8 mouse cellular contexts compared by ENCODE assay signal in genomic region chr19:46500581-46501341, GRCm38 (mm10). TPM values are rescaled to one million over a fixed set of nuclear protein-coding genes. Genes with fewer than 3 reads are reported as not detected.
A peak's percentile ranks its signal among the peaks of the same experiment; 100 is the strongest.
DNase-seq lines count a peak whose midpoint lies in the region; ATAC-seq and TF ChIP-seq lines count a peak whose summit lies in the region.

No protein-coding gene starts in this region.

- H3K4me2 ChIP-seq in heart, postnatal 0 days (ENCODE audit: low read depth, low read length) = peak overlapping the region; percentile 85
- peak overlapping the region; percentile 99 for H3K4me2 ChIP-seq in liver, embryonic 11.5 days

- H3K9me3 ChIP-seq in heart, postnatal 0 days (replicated peaks; ENCODE audit: control insufficient read depth, low read length) = no peaks in the 10 kb centered on the region
- no peaks in the 10 kb centered on the region for H3K9me3 ChIP-seq in liver, embryonic 11.5 days (ENCODE audit: control insufficient read depth, low read length)

- H3K36me3 ChIP-seq in heart, postnatal 0 days (replicated peaks; ENCODE audit: control insufficient read depth, insufficient read depth, low read length) = 0 out of 2 replicates have a peak, but pooled peaks cover 6% of the 10 kb centered on the region
- H3K36me3 ChIP-seq in liver, embryonic 11.5 days (ENCODE audit: control insufficient read depth, insufficient read depth, low read length) = peaks cover 10% of the 10 kb centered on the region

- no peaks in the 10 kb centered on the region for H3K27me3 ChIP-seq in heart, postnatal 0 days (ENCODE audit: control insufficient read depth, insufficient read depth, low read length)
- no peaks in the 10 kb centered on the region for H3K27me3 ChIP-seq in liver, embryonic 11.5 days (replicated peaks; ENCODE audit: control insufficient read depth, insufficient read depth, low read length)

- TF ChIP-seq EP300 in heart, postnatal 0 days (IDR thresholded peaks at IDR 0.05; ENCODE audit: low read depth) = no peak

- peak; percentile 4 for ATAC-seq in heart, postnatal 0 days (ENCODE audit: insufficient read depth, low read depth)
- ATAC-seq in liver, embryonic 11.5 days (replicated peaks; ENCODE audit: low FRiP score) = no peak
- no peak for ATAC-seq in erythroid progenitor cell, adult 5-6 weeks (replicated peaks; ENCODE audit: low FRiP score, poor library complexity, severe bottlenecking)

- H3K27ac ChIP-seq in layer of hippocampus, adult 2 months = peak overlapping the region; percentile 100
- peak overlapping the region; percentile 100 for H3K27ac ChIP-seq in heart, postnatal 0 days (ENCODE audit: low read depth)
- H3K27ac ChIP-seq in liver, embryonic 11.5 days (ENCODE audit: low read depth, low read length) = peak overlapping the region; percentile 100

- H3K9ac ChIP-seq in heart, postnatal 0 days (replicated peaks; ENCODE audit: low read depth, low read length) = peak overlapping the region; percentile 99
- H3K9ac ChIP-seq in liver, embryonic 11.5 days (ENCODE audit: low read depth, low read length) = peak overlapping the region; percentile 99

- peaks cover 11% of the 10 kb centered on the region for H3K4me1 ChIP-seq in heart, postnatal 0 days (ENCODE audit: control insufficient read depth, insufficient read depth)
- peaks cover 23% of the 10 kb centered on the region for H3K4me1 ChIP-seq in liver, embryonic 11.5 days (replicated peaks; ENCODE audit: control insufficient read depth, insufficient read depth, low read length)

- peak; percentile 42; the same call in 1 of the 2 replicates for TF ChIP-seq CTCF in layer of hippocampus, adult 2 months (conservative IDR thresholded peaks at IDR 0.05)
- no peak for TF ChIP-seq CTCF in heart, postnatal 0 days (IDR thresholded peaks at IDR 0.05; ENCODE audit: low read depth)

- H3K4me3 ChIP-seq in layer of hippocampus, adult 2 months = peak overlapping the region; percentile 96
- peak overlapping the region; percentile 93 for H3K4me3 ChIP-seq in heart, postnatal 0 days (ENCODE audit: low read depth, low read length)
- H3K4me3 ChIP-seq in liver, embryonic 11.5 days (ENCODE audit: low read depth, low read length) = peak overlapping the region; percentile 97

- DNase-seq in layer of hippocampus, adult 2 months (ENCODE audit: low spot score in 2 of 2) = no peak
- no peak for DNase-seq in layer of hippocampus, adult 18-20 months (ENCODE audit: low spot score in 2 of 2)
- peak; percentile 87 for DNase-seq in NIH3T3 (ENCODE audit: low read depth)
- DNase-seq in embryo, embryonic 11 days = peak; percentile 87
- DNase-seq in heart, postnatal 0 days (ENCODE audit: low spot score) = no peak
- DNase-seq in liver, embryonic 11.5 days (ENCODE audit: low spot score) = no peak
- DNase-seq in spleen, postnatal 4 days (ENCODE audit: low spot score in 2 of 2) = peak; percentile 52 to 82

- 0% methylated on average over 45 of the region's 50 CpGs for WGBS in heart, postnatal 0 days
- WGBS in liver, embryonic 11.5 days = under 1% methylated on average over 39 of the region's 50 CpGs

RNA-seq across cellular contexts. Expression of gene Trim8, which starts 0.7 kb away (rescaled TPM):
- total RNA-seq in layer of hippocampus, adult 2 months (2021) = 100 to 1,000 TPM in 1 of 2 experiments, 10 to 100 TPM in 1; 99.9 to 108 TPM
- total RNA-seq in layer of hippocampus, adult 18-20 months (2021) = 100 to 1,000 TPM; 110 to 112 TPM
- 35.9 and 48.3 TPM in 2 replicates for total RNA-seq in heart, postnatal 0 days (2014; rRNA removed; ENCODE audit: low replicate concordance)
- polyA plus RNA-seq in heart, postnatal 0 days (2015; fragmentation: Nextera tagmentation; extraction: Ambion mirVana) = 14.3 and 14.6 TPM in 2 replicates
- 22.9 and 24.1 TPM in 2 replicates for polyA plus RNA-seq in liver, embryonic 11.5 days (2014; fragmentation: Nextera tagmentation; extraction: Ambion mirVana)
- total RNA-seq in erythroid progenitor cell, adult 5-6 weeks (2015; ENCODE audit: low replicate concordance) = 4.2 and 9.4 TPM in 2 replicates
- 5.5 and 7.7 TPM in 2 replicates for total RNA-seq in erythroid progenitor cell, adult 5-6 weeks (2017; ENCODE audit: low replicate concordance)

Comparison
In these comparisons a context has a peak if more than half of its experiments do, and no peak if none do; other contexts are left out.
1. DNase-seq: peak in NIH3T3 (single experiment), embryo, embryonic 11 days (single experiment) and spleen, postnatal 4 days (2 of 2); none in layer of hippocampus, adult 2 months (0 of 2), layer of hippocampus, adult 18-20 months (0 of 2), heart, postnatal 0 days (single experiment) and liver, embryonic 11.5 days (single experiment).
2. Peak in every context shown above with its lines, with median percentiles within 50 percentile points of each other: H3K27ac ChIP-seq and H3K4me3 ChIP-seq.